Mouse (Mus musculus): ENCODE results near the gene Iglon5.

- TF ChIP-seq CTCF (IDR thresholded peaks at IDR 0.05; ENCODE audit: low read depth) = no peak
- no peak for TF ChIP-seq EP300 (IDR thresholded peaks at IDR 0.05; ENCODE audit: low read depth)
Observed at GRCm38 (mm10) chr7:43518341-43518740, 28.5 kb upstream of the Iglon5 start.

Data from liver, postnatal 0 days (tissue).